Mouse (Mus musculus): Measurements from ENCODE around the gene Cyb5r3. TPM values are rescaled to one million over a fixed set of nuclear protein-coding genes. Genes with fewer than 3 reads are reported as not detected.

Cyb5r3 gene
- polyA plus RNA-seq, 1 experiment from 2014 or later, result 148 TPM

- Histone ChIP-seq H3K4me1 (peaks cover 29% of the 10 kb centered on the region), H3K27ac (no peak overlapping the region), H3K27me3 (no peaks in the 10 kb centered on the region), H3K4me2 (replicated peaks) (no peak overlapping the region), H3K4me3 (no peak overlapping the region), H3K9ac (no peak overlapping the region), H3K36me3 (peaks cover 11% of the 10 kb centered on the region; the same call in 1 of the 2 replicates), H3K9me3 (replicated peaks) (no peaks in the 10 kb centered on the region)
- ATAC-seq (ENCODE audit: low FRiP score), result no peak
- WGBS, result 54% methylated on average over 6 of the region's 6 CpGs
These were observed 61.1 kb downstream of the Cyb5r3 start for GRCm38 (mm10) chr15:83111290-83111689.

- ATAC-seq (ENCODE audit: low FRiP score), result peak; percentile 35; the same call in 1 of the 2 replicates
- 27% methylated on average over 6 of the region's 6 CpGs for WGBS
These were observed 64.6 kb downstream of the Cyb5r3 start for GRCm38 (mm10) chr15:83107814-83108213.

GRCm38 (mm10) chr15:83106426-83106825 is 66.0 kb downstream of the Cyb5r3 start:
- H3K9me3 ChIP-seq (replicated peaks), result no peaks in the 10 kb centered on the region
- peaks cover 3% of the 10 kb centered on the region; the same call in 1 of the 2 replicates for H3K27me3 ChIP-seq
- no peak overlapping the region for H3K27ac ChIP-seq
- H3K9ac ChIP-seq, result no peak overlapping the region
- no peak overlapping the region for H3K4me2 ChIP-seq (replicated peaks)
- WGBS, result 89% methylated on average over 6 of the region's 6 CpGs
- ATAC-seq (ENCODE audit: low FRiP score), result no peak
- H3K36me3 ChIP-seq, result no peaks in the 10 kb centered on the region
- H3K4me3 ChIP-seq, result no peak overlapping the region
- H3K4me1 ChIP-seq, result peaks cover 11% of the 10 kb centered on the region

More at GRCm38 (mm10) chr15:83107814-83108213, 64.6 kb downstream of the Cyb5r3 start:
- peaks cover 2% of the 10 kb centered on the region; the same call in 1 of the 2 replicates for H3K27me3 ChIP-seq
- H3K27ac ChIP-seq, result no peak overlapping the region
- H3K9me3 ChIP-seq (replicated peaks), result no peaks in the 10 kb centered on the region
- peaks cover 12% of the 10 kb centered on the region for H3K4me1 ChIP-seq
- 0 out of 2 replicates have a peak overlapping the region, but pooled peaks have one; percentile 27 for H3K9ac ChIP-seq
- no peaks in the 10 kb centered on the region for H3K36me3 ChIP-seq
- H3K4me2 ChIP-seq (replicated peaks), result no peak overlapping the region
- H3K4me3 ChIP-seq, result no peak overlapping the region

Other genes with a start within 250 kb of the Cyb5r3 start
- gene Tcf20, start 184.7 kb downstream of the Cyb5r3 start, polyA plus RNA-seq (2016; fragmentation: Nextera tagmentation; extraction: Ambion mirVana), result 12.4 and 14.0 TPM in 2 replicates
- gene Nfam1, start 139.3 kb downstream of the Cyb5r3 start, polyA plus RNA-seq (2016; fragmentation: Nextera tagmentation; extraction: Ambion mirVana), result 1.9 and 2.2 TPM in 2 replicates
- gene Serhl, start 83.1 kb downstream of the Cyb5r3 start, polyA plus RNA-seq (2016; fragmentation: Nextera tagmentation; extraction: Ambion mirVana), result 44.3 and 46.1 TPM in 2 replicates
- gene Rrp7a, start 49.8 kb downstream of the Cyb5r3 start, polyA plus RNA-seq (2016; fragmentation: Nextera tagmentation; extraction: Ambion mirVana), result 64.5 and 74.1 TPM in 2 replicates
- gene Poldip3, start 23.2 kb downstream of the Cyb5r3 start, polyA plus RNA-seq (2016; fragmentation: Nextera tagmentation; extraction: Ambion mirVana), result 163 and 168 TPM in 2 replicates
- 2.0 and 2.2 TPM in 2 replicates for gene A4galt, start 79.2 kb upstream of the Cyb5r3 start, polyA plus RNA-seq (2016; fragmentation: Nextera tagmentation; extraction: Ambion mirVana)
- gene Arfgap3, start 177.7 kb upstream of the Cyb5r3 start, polyA plus RNA-seq (2016; fragmentation: Nextera tagmentation; extraction: Ambion mirVana), result 44.2 and 51.1 TPM in 2 replicates

Data from hindbrain, embryonic 12.5 days (tissue).